Mouse (Mus musculus): Measurements from ENCODE around the gene Myo5c.

DNA sequence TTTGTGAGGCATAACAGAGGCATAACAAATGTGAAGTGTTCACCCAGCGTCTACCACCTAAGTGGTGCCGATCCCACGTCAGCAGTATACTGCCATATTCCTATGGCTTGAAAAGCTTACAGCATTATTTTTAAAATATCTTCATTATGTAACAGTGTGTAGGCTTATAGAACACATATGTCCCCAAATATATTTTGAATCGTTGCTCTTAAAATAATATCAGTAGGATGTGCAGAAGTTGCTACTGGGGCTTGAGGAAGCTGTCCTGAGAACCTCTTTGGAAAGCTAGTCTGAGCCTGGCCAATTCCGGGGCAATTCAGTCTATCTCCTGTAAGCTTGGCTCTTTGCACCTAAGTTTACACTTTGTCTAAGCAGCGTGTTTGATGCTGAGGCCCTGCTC lies 16.1 kb downstream of the Myo5c start:
- no peak for TF ChIP-seq POLR2A (IDR thresholded peaks at IDR 0.05; ENCODE audit: borderline replicate concordance, insufficient read depth, low read length)
- TF ChIP-seq CTCF (IDR thresholded peaks at IDR 0.05; ENCODE audit: borderline replicate concordance, insufficient read depth, low read depth, low read length): no peak

Data from cerebellum, adult 2 months (tissue).